Mouse (Mus musculus): ENCODE data around the gene Ascl4.

- TF ChIP-seq POLR2A (IDR thresholded peaks at IDR 0.05; ENCODE audit: control insufficient read depth, low read depth, low read length) (no peak), CTCF (IDR thresholded peaks at IDR 0.05; ENCODE audit: control insufficient read depth, insufficient read depth, insufficient replicate concordance, low read depth, low read length) (no peak)
These were observed 39.0 kb downstream of the Ascl4 start for GRCm38 (mm10) chr10:85966476-85966875.
